Mouse (Mus musculus) heart, embryonic 15.5 days (tissue): ENCODE results near the gene BC003965. TPM values are rescaled to one million over a fixed set of nuclear protein-coding genes. Genes with fewer than 3 reads are reported as not detected.
A peak's percentile ranks its signal among the peaks of the same experiment; 100 is the strongest.

Experiments used
- ATAC-seq: fragments of 200-750 bp; cut with Nextera tagmentation; replicated peaks from 2 replicates; pipeline ENCODE4 v1.8.0; 2017; ENCODE audit warnings: low read depth, moderate TSS enrichment; ENCODE audit not compliant: insufficient number of reproducible peaks, insufficient read depth, low FRiP score
- H3K27ac ChIP-seq: fragments of 300-500 bp; sonication (generic); 2 replicates; pipeline ENCODE4 v1.5.1; 2015; ENCODE audit warnings: mild to moderate bottlenecking, inconsistent platforms
- H3K27me3 ChIP-seq: fragments of 300-500 bp; sonication (generic); 2 replicates; pipeline ENCODE4 v1.6.1; 2015; ENCODE audit warnings: inconsistent platforms
- H3K36me3 ChIP-seq: fragments of 300-500 bp; sonication (generic); 2 replicates; pipeline ENCODE4 v1.6.1; 2015; ENCODE audit warnings: mild to moderate bottlenecking, inconsistent platforms
- H3K4me1 ChIP-seq: fragments of 300-500 bp; sonication (generic); replicated peaks from 2 replicates; pipeline ENCODE4 v1.6.1; 2015; ENCODE audit warnings: inconsistent platforms
- H3K4me2 ChIP-seq: fragments of 300-500 bp; sonication (generic); 2 replicates; pipeline ENCODE4 v1.6.1; 2015; ENCODE audit warnings: inconsistent platforms, mild to moderate bottlenecking, moderate library complexity
- H3K4me3 ChIP-seq: fragments of 300-500 bp; sonication (generic); 2 replicates; pipeline ENCODE4 v1.5.1; 2015; ENCODE audit warnings: mild to moderate bottlenecking, inconsistent platforms
- H3K9ac ChIP-seq: fragments of 300-500 bp; sonication (generic); 2 replicates; pipeline ENCODE4 v1.6.1; 2015; ENCODE audit warnings: mild to moderate bottlenecking, inconsistent platforms
- H3K9me3 ChIP-seq: fragments of 300-500 bp; sonication (generic); replicated peaks from 2 replicates; pipeline ENCODE4 v1.6.1; 2016; ENCODE audit warnings: inconsistent platforms
- WGBS: fragments of 180-500 bp; shearing (Covaris S2); methylation state at CpG from one replicate; pipeline ENCODE4 v1.1.7; 2015; ENCODE audit warnings: mixed read lengths; 5-methylcytosine and 5-hydroxymethylcytosine counted together
- polyA plus RNA-seq: library from polyadenylated mRNA; unstranded; fragments of >200 nt; fragmentation: Nextera tagmentation; extraction: Ambion mirVana; gene quantifications from 2 replicates; pipeline ENCODE4 v1.2.1, GENCODE M21; 2015

BC003965 gene
- polyA plus RNA-seq, 1 experiment from 2014 or later, result 23.7 TPM

- Histone ChIP-seq H3K4me2 (peak overlapping the region; percentile 98; the same call in 1 of the 2 replicates), H3K27ac (no peak overlapping the region), H3K4me3 (no peak overlapping the region), H3K4me1 (peaks cover 16% of the 10 kb centered on the region), H3K9me3 (no peaks in the 10 kb centered on the region), H3K9ac (no peak overlapping the region), H3K36me3 (no peaks in the 10 kb centered on the region), H3K27me3 (peaks cover 4% of the 10 kb centered on the region; the same call in 1 of the 2 replicates)
- no peak for ATAC-seq
Measured at GRCm38 (mm10) chr17:25183232-25183631, 1.1 kb upstream of the BC003965 start.

GRCm38 (mm10) chr17:25184961-25185360 is 607 bp downstream of the BC003965 start:
- Histone ChIP-seq H3K4me2 (peak overlapping the region; percentile 98), H3K27me3 (peaks cover 4% of the 10 kb centered on the region; the same call in 1 of the 2 replicates), H3K27ac (peak overlapping the region; percentile 90), H3K9ac (peak overlapping the region; percentile 83), H3K36me3 (no peaks in the 10 kb centered on the region), H3K4me1 (peaks cover 26% of the 10 kb centered on the region), H3K9me3 (no peaks in the 10 kb centered on the region), H3K4me3 (peak overlapping the region; percentile 79)
- 6% methylated on average over 17 of the region's 17 CpGs for WGBS
- no peak for ATAC-seq

- 6% methylated on average over 11 of the region's 11 CpGs for WGBS
Measured at GRCm38 (mm10) chr17:25187784-25188149, 3.4 kb downstream of the BC003965 start.

GRCm38 (mm10) chr17:25188150-25189031 is 4.0 kb downstream of the BC003965 start, which contains the start of gene Unkl:
Gene Unkl, plus strand, starts transcription at chr17:25188397.
- Histone ChIP-seq H3K4me1 (peaks cover 26% of the 10 kb centered on the region), H3K9me3 (no peaks in the 10 kb centered on the region), H3K4me3 (peak within 1 kb of the TSS; percentile 91), H3K4me2 (peak within 1 kb of the TSS; percentile 84), H3K27me3 (no peaks in the 10 kb centered on the region), H3K9ac (peak within 1 kb of the TSS; percentile 91), H3K27ac (peak within 1 kb of the TSS; percentile 84), H3K36me3 (peaks cover 16% of the 10 kb centered on the region; the same call in 1 of the 2 replicates)
- WGBS, result under 1% methylated on average over 101 of the region's 104 CpGs
- ATAC-seq, result peak; percentile 49

More at GRCm38 (mm10) chr17:25187784-25188149, 3.4 kb downstream of the BC003965 start:
- H3K4me3 ChIP-seq, result peak overlapping the region; percentile 91
- no peaks in the 10 kb centered on the region for H3K9me3 ChIP-seq
- H3K36me3 ChIP-seq, result peaks cover 16% of the 10 kb centered on the region; the same call in 1 of the 2 replicates
- H3K4me1 ChIP-seq, result peaks cover 26% of the 10 kb centered on the region
- H3K27me3 ChIP-seq, result no peaks in the 10 kb centered on the region
- no peak for ATAC-seq
- peak overlapping the region; percentile 84 for H3K4me2 ChIP-seq
- H3K27ac ChIP-seq, result peak overlapping the region; percentile 84
- peak overlapping the region; percentile 91 for H3K9ac ChIP-seq

GRCm38 (mm10) chr17:25189091-25189490 is 4.7 kb downstream of the BC003965 start:
- no peaks in the 10 kb centered on the region for H3K27me3 ChIP-seq
- no peaks in the 10 kb centered on the region for H3K9me3 ChIP-seq
- peak overlapping the region; percentile 84; the same call in 1 of the 2 replicates for H3K27ac ChIP-seq
- peak overlapping the region; percentile 91 for H3K4me3 ChIP-seq
- peaks cover 23% of the 10 kb centered on the region for H3K4me1 ChIP-seq
- no peak for ATAC-seq
- H3K36me3 ChIP-seq, result peaks cover 16% of the 10 kb centered on the region; the same call in 1 of the 2 replicates
- H3K4me2 ChIP-seq, result peak overlapping the region; percentile 84
- 4% methylated on average over 16 of the region's 16 CpGs for WGBS
- H3K9ac ChIP-seq, result peak overlapping the region; percentile 91

- H3K27me3 ChIP-seq, result no peaks in the 10 kb centered on the region
- H3K4me3 ChIP-seq, result no peak overlapping the region
- no peak for ATAC-seq
- H3K9ac ChIP-seq, result no peak overlapping the region
- 90% methylated on average over 4 of the region's 4 CpGs for WGBS
- no peak overlapping the region for H3K4me2 ChIP-seq
- no peaks in the 10 kb centered on the region for H3K9me3 ChIP-seq
- no peak overlapping the region for H3K27ac ChIP-seq
- H3K36me3 ChIP-seq, result peaks cover 57% of the 10 kb centered on the region
- H3K4me1 ChIP-seq, result no peaks in the 10 kb centered on the region
Measured at GRCm38 (mm10) chr17:25202401-25202800, 18.0 kb downstream of the BC003965 start.

GRCm38 (mm10) chr17:25210006-25210405 is 25.7 kb downstream of the BC003965 start:
- Histone ChIP-seq H3K9ac (no peak overlapping the region), H3K4me1 (no peaks in the 10 kb centered on the region), H3K27me3 (no peaks in the 10 kb centered on the region), H3K9me3 (no peaks in the 10 kb centered on the region), H3K4me2 (no peak overlapping the region), H3K27ac (no peak overlapping the region), H3K36me3 (peaks cover 69% of the 10 kb centered on the region), H3K4me3 (no peak overlapping the region)
- ATAC-seq, result no peak
- 91% methylated on average over 4 of the region's 4 CpGs for WGBS

- no peaks in the 10 kb centered on the region for H3K9me3 ChIP-seq
- WGBS, result 71% methylated on average over 15 of the region's 15 CpGs
- H3K4me3 ChIP-seq, result no peak overlapping the region
- peaks cover 68% of the 10 kb centered on the region for H3K36me3 ChIP-seq
- no peaks in the 10 kb centered on the region for H3K4me1 ChIP-seq
- ATAC-seq, result no peak
- H3K27ac ChIP-seq, result no peak overlapping the region
- H3K4me2 ChIP-seq, result no peak overlapping the region
- H3K9ac ChIP-seq, result no peak overlapping the region
- H3K27me3 ChIP-seq, result no peaks in the 10 kb centered on the region
Measured at GRCm38 (mm10) chr17:25210680-25211466, 26.5 kb downstream of the BC003965 start.

- H3K4me1 ChIP-seq, result no peaks in the 10 kb centered on the region
- H3K9ac ChIP-seq, result no peak overlapping the region
- no peak overlapping the region for H3K4me2 ChIP-seq
- H3K9me3 ChIP-seq, result no peaks in the 10 kb centered on the region
- H3K27ac ChIP-seq, result no peak overlapping the region
- ATAC-seq, result no peak
- 57% methylated on average over 4 of the region's 4 CpGs for WGBS
- no peak overlapping the region for H3K4me3 ChIP-seq
- H3K27me3 ChIP-seq, result no peaks in the 10 kb centered on the region
- H3K36me3 ChIP-seq, result peaks cover 70% of the 10 kb centered on the region
Measured at GRCm38 (mm10) chr17:25211705-25212104, 27.4 kb downstream of the BC003965 start.

- ATAC-seq, result no peak
- Histone ChIP-seq H3K27me3 (no peaks in the 10 kb centered on the region), H3K36me3 (peaks cover 74% of the 10 kb centered on the region), H3K27ac (no peak overlapping the region), H3K4me1 (no peaks in the 10 kb centered on the region), H3K4me3 (no peak overlapping the region), H3K9me3 (no peaks in the 10 kb centered on the region), H3K4me2 (no peak overlapping the region), H3K9ac (no peak overlapping the region)
- WGBS, result 87% methylated on average over 3 of the region's 3 CpGs
Measured at GRCm38 (mm10) chr17:25215431-25215830, 31.1 kb downstream of the BC003965 start.

GRCm38 (mm10) chr17:25218967-25219366 is 34.6 kb downstream of the BC003965 start:
- peaks cover 48% of the 10 kb centered on the region for H3K36me3 ChIP-seq
- no peak overlapping the region for H3K4me3 ChIP-seq
- no peaks in the 10 kb centered on the region for H3K9me3 ChIP-seq
- no peaks in the 10 kb centered on the region for H3K27me3 ChIP-seq
- WGBS, result 78% methylated on average over 9 of the region's 9 CpGs
- no peak overlapping the region for H3K9ac ChIP-seq
- peaks cover 12% of the 10 kb centered on the region for H3K4me1 ChIP-seq
- no peak overlapping the region for H3K27ac ChIP-seq
- ATAC-seq, result no peak
- H3K4me2 ChIP-seq, result no peak overlapping the region
